Mouse (Mus musculus) splenic B cell, adult 2 months (primary cell): Measurements from ENCODE around the gene Gm10128.
"Not testable (repeated sequence)": the region's sequence is repeated elsewhere in the genome, so short reads cannot be mapped to it uniquely, and the experiment has no call there.

ENCODE experiments used
- DNase-seq: peaks from one replicate; pipeline ENCODE4 v3.0.0-alpha.2; 2011; ENCODE audit warnings: low read depth, low spot score
- H3K27me3 ChIP-seq: 2 replicates; pipeline ENCODE4 v1.6.1; 2012; ENCODE audit warnings: mild to moderate bottlenecking, low read length, moderate library complexity, mixed read lengths; ENCODE audit not compliant: control insufficient read depth, poor library complexity, insufficient read depth, severe bottlenecking
- H3K36me3 ChIP-seq: 2 replicates; pipeline ENCODE4 v1.6.1; 2012; ENCODE audit warnings: mild to moderate bottlenecking, low read length, moderate library complexity, mixed read lengths; ENCODE audit not compliant: control insufficient read depth, poor library complexity, insufficient read depth, severe bottlenecking

The Gm10128 gene

GRCm38 (mm10) chr14:7643872-7644271 is at the start of gene Gm10128:
Gene Gm10128, minus strand, starts transcription at chr14:7643972.
- H3K36me3 ChIP-seq, H3K27me3 ChIP-seq, DNase-seq: not testable (repeated sequence)

GRCm38 (mm10) chr14:7681170-7681569 is 37.4 kb upstream of the Gm10128 start:
- H3K27me3 ChIP-seq, DNase-seq, H3K36me3 ChIP-seq: not testable (repeated sequence)

- not testable (repeated sequence) for H3K27me3 ChIP-seq, H3K36me3 ChIP-seq, DNase-seq
Measured at GRCm38 (mm10) chr14:7662491-7662890, 18.7 kb upstream of the Gm10128 start.

GRCm38 (mm10) chr14:7658101-7659074 is 14.6 kb upstream of the Gm10128 start:
- not testable (repeated sequence) for DNase-seq, H3K27me3 ChIP-seq, H3K36me3 ChIP-seq

GRCm38 (mm10) chr14:7657456-7657855 is 13.7 kb upstream of the Gm10128 start:
- not testable (repeated sequence) for H3K27me3 ChIP-seq, H3K36me3 ChIP-seq, DNase-seq

- not testable (repeated sequence) for H3K36me3 ChIP-seq, H3K27me3 ChIP-seq, DNase-seq
Measured at GRCm38 (mm10) chr14:7595492-7595891, 48.3 kb downstream of the Gm10128 start, which contains the start of gene Gm10338. Gene Gm10338, minus strand, starts transcription at chr14:7595592.
